Mouse (Mus musculus): Measurements from ENCODE around the gene Akap5.

Gene Akap5

DNA sequence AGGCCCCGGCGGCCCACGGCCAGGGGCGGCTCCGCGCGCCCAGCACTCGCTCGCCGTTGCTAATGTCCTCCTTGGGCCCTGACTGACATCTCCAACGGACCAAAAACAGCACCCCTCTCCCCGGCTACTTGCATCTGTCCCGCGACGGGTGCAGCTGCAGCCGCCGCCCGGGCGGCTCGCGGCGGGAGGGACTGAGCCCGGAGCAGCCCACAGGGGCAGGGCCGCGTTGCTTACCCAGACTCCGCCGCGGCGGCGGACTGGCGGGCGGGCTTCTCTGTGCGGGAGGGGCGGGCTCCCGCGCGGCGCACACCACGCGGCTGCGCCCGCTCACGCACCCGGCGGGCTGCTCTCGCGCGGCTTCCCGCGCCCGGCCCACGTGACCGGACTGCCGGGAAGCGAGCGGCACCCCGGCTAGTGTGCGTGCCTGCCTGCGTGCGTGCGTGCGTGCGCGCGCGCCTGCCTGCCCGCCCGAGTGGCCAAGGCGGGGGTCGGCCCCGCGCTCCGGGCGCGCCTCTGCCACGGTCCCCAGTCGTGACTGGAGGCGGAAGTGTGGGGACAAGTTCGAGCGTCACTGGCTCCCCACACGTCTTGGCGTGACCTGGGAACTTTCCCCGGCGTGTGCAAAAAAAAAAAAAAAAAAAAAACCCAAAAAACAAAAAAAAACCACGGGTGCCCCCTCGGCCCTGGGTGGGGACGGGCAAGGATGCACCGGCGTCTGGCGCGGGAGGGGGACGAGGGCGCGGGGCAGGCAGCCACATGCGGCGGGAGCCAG lies 44.7 kb downstream of the Akap5 start, which contains the start of gene Zbtb25:
Zbtb25 (minus strand) TSS at position 397 of the 772 bp plus-strand sequence.
- DNase-seq (ENCODE audit: low spot score) = peak; percentile 88

DNA sequence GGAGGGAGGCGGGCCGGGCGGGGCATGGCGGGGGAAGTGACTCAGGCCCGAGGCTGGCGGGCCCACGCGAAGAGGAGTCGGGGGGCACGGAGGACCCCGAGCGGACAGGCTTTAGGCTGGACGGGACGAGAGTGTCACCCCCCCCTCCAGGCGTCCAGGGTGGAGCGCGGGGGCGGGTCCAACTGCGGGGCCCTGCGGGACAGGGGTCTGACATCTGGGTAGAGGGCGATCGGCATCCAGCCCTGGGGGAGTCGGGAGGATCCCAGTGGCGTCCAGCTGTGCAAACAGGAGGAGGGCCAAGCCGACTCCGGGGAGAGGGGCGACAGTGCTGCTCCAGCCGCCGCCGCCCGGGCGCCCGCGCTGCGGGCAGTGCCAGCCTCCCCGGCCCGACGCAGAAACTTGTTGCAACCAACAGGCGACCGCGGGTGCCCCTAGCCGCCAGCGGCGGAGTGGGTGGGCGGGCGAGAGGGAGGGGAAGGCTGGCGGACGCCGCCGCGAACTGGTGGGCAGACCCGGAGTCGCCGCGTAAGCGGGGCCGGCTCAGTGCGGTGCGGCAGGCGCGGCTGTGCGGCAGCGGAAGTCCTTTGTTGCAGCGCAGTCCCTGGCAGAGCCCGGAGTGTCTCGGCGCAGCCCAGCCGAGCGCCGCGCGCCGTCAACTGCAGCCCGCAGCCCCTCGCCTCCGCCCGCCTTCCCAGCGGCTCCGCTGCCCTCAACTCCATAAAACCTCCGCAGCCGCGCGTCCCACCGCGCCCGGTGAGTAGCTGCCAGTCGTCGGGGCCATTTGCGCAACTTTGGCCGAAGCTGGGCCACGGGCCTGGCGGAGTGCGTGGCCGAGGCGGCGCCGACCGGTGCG lies 45.5 kb downstream of the Akap5 start, which contains the start of gene Zbtb1:
Zbtb1 (plus strand) TSS at position 289 of the 853 bp plus-strand sequence.
- DNase-seq (ENCODE audit: low spot score) = peak; percentile 68

DNA sequence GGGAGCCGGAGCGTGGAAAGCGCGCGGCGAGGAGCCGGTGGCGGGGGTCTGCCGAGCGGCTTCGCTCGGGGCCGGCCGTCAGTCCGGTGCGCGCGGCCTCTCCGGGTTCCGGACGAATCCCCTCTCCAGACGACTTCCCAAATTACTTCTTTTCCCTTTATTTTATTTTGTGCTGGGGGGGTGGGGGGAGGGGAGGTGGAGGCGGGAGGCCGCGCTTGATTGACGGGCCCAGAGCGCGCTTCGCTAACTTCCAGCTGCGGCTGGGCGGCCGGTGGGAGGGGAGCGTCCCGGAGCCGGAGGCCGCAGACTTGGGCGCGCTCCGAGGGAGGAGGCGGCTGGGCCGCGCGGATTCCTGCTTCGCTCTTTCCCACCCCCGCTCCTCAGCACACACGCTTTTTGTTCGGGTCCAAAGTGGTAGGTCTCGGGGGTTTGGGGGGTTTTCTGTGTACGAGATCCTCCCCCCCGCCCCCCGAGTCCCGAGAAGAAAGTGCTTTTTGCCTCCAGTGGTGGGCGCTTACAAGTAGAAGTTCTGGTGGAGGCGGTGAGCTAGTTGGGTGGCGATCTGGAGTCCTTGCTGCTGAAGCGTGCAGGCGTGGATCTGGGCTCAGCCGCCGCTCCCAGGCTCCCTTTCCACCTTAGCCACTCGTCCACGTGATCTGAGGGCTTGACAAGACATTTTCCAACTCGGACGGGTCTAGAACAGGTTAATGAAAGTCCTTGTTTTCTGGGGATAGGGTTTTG lies 46.3 kb downstream of the Akap5 start:
- no peak for DNase-seq (ENCODE audit: low spot score)

DNA sequence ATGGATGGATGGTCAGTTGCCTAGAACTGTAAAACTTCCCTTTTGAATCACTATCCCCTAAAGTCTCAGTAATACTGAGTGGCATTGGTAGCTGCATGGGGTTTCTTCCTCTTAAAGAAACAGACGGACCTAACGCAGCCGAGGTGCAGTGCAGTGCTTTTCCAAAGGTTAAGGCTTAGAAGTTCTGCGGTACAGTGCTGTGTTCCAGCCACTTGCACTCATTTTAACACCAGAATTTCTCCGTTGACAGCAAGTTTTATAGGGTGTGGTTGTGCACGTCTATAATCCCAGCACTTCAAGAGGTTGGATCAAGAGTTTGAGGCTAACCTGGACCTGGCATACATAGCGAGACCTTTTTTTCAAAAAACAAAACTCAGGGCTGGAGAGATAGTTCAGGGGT lies 47.4 kb downstream of the Akap5 start:
- DNase-seq (ENCODE audit: low spot score) = no peak

DNA sequence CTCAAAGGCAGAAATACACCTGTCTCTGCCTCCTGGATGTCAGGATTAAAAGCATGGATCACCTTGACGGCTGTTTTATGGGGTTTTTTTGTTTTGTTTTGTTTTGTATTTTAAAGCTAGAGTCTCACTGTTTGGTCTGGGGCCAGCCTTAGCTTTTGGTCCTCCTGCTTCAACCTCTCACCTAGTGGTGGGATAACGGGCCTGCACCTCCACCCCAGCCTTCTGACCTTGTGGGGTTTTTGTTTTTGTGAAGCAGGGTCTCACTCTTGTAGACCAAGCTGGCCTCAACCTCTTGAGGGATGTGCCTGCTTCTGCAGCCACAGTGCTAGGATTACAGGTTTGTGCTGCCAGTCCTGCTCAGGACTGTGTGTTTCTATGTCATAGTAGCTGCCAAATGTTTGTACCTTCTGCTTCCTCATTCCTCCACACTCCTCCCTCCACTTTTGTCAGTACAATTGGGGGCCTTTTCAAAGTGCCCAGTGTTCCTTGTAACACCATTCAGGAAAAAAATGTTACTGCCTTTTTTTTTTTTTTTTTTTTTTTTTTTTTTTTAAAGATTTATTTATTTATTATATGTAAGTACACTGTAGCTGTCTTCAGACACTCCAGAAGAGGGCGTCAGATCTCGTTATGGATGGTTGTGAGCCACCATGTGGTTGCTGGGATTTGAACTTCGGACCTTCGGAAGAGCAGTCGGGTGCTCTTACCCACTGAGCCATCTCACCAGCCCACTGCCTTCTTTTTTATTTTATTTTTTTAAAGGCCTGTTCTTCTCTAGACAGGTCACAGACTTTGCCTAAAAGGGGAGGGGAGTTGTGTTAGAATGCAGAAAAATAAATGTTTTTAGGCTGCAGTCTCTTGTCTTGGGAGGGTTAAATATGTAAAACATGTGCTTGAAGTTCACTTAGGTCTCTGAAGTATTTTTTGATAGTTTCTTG lies 48.5 kb downstream of the Akap5 start:
- DNase-seq (ENCODE audit: low spot score) = no peak

DNA sequence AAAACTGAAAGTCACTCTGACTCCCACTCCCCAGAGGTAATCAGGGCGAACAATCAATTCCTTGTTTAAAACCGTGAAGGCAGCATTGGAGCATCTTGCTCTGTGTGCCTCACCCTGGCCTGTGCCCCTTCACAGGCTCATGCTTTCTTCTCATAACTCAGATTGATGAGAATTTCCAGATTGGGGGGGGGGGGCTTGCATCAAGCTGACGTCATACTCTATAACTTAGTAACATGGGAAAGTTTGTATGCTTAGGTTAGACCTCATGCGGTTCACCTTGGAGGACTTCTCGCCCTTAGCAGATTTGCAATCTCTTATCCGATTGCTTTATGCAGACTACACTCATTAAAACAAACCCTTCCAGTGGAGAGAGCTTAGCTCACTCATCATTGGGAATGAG lies 49.3 kb downstream of the Akap5 start:
- no peak for DNase-seq (ENCODE audit: low spot score)

DNA sequence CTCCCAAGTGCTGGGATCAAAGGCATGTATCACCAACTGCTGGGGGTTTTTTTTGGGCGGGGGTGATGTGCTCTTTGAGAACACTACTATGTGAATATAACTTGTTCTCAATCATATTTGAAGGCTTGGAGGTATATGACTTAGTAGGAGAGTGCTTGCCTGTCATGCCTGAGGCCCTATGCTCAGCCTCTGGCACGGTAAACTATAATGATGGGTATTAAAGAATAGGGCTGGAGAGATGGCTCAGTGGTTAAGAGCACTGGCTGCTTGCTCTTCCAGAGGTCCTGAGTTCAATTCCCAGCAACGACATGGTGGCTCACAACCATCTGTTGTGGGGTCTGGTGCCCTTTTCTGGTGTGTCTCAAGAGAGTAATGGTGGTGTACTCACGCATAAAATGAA lies 50.2 kb downstream of the Akap5 start:
- no peak for DNase-seq (ENCODE audit: low spot score)

DNA sequence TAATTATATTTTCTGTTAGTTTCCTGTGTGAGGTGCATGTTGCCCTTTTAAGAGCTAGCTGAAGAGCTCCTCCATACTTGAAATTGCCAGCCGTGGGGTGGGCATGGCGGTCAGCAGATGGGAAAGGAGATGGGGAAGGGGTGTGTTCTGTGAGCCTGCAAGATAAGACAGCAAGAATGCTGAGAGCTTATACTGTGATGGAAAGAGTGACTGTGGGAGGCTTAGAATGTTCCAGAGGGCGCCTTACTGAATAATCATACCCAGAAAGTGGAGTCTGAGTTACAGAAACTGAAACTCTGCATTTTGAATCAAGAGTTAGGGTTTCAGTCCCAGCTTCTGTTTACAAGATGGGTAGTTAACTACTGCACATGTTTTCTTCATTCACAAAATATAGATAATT lies 50.8 kb downstream of the Akap5 start:
- no peak for DNase-seq (ENCODE audit: low spot score)

DNA sequence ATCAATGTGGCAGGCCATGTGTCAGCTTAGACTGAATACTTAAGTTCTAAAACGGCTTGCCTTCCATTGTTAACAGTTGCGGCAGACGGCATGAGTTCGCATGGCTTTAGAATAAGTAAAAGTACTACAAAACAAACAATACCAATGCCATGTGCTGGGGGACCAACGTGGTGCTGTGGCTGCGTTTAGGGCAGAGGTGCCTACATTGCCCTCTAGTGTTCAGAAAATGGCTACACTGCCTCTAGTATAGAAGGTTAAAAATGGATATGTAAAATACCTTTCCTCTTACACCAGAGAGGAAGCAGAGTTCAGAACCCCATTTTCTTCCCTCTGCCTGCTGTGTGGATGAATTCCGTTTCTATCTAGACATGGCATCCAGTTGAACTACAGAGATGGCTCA lies 52.0 kb downstream of the Akap5 start:
- DNase-seq (ENCODE audit: low spot score) = no peak

DNA sequence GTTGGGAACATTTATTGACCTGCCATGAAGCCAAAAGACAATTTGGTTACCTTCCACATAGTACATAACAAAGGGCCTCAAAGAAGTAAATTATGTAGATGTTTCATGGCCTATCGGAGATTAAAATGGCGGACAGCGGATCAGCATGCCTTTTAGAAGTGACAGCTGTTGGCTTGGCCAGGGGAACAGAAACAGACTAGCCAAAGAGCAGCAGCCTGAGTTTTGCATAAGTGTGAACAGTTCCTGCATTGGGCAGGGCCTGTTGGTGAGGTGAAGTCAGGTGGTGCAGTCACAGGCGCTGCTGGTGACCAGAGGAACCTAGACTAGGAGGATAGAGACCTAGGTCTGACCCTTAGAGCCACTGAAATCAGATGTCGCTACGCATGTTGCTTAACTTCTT lies 52.4 kb downstream of the Akap5 start:
- DNase-seq (ENCODE audit: low spot score) = no peak

DNA sequence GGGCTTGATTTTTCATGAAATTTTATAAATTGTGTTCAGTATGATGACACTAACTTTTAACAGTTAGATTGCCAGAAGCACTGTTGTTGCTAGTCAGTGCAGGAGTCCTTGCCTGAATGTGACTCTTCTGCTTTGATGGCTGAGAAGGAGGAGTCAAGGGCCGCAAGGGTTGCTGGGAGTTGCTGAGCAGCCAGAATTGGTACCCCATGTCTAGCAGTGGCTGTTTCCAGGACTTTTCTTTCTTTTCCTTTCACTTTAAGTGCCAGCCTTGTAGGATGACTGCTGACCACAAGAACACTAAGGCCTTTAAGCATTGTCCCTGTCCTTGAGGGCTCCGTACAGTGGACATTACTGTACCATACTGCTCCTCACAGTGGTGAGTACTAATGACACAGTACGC lies 53.0 kb downstream of the Akap5 start:
- DNase-seq (ENCODE audit: low spot score) = no peak

DNA sequence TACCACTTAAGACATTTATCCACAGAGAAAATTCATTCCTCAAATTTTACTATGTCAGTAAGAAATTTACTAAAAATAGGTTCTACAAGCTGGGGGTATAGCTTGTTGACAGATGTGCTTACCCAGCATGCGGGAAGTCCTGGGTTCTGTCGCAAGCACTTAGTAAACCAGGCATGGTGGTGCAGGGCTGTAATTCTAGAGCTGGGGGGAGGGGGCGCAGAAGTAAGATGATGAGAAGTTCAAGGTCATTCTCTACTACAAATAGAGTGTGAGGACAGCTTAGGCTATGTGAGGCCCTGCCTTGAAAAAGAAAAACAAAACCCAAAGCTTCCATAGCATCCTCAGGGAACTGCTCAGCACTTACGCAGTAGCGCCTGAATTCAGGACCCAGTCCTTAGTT lies 53.9 kb downstream of the Akap5 start:
- no peak for DNase-seq (ENCODE audit: low spot score)

DNA sequence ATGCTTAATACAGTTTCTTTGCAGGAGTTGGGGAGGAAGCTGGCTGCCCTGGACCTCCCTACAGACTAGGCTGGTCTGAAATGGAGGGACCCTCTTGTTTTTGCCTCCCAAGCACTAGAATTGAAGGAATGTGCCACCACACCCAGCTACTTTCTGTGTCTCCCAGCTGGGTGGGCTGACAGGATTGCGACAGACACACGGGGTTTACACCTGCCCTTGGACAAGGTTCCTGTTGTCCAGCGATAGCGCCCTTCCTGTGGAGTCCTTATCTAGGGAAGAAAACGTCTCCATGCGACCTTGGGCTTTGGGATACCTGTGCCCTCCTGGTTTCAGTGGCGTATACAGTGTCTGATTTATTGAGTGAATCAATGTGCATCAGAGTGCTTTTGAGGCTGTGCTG lies 55.5 kb downstream of the Akap5 start:
- DNase-seq (ENCODE audit: low spot score) = no peak

Measured in left cerebral cortex, adult 11 months (tissue).